19 mouse cellular contexts compared by ENCODE assay signal in genomic region chr1:69375246-69375645, GRCm38 (mm10).
"Had no signal": no experiment of that assay in that cellular context is flagged by ENCODE, and none has a peak within 500 bp of the region (broad histone marks: within the 10 kb centered on the region; RNA-seq: fewer than 3 reads in every experiment).

No protein-coding gene starts in this region.

- H3K4me2 ChIP-seq: limb, embryonic 13.5 days; liver, embryonic 12.5 days; liver, embryonic 15.5 days; lung, embryonic 15.5 days; midbrain, embryonic 13.5 days had no signal

- DNase-seq: kidney, adult 9 months; kidney, postnatal 25 days; layer of hippocampus, adult 9-11 months; liver; lung, adult 18-20 months; lung, postnatal 10 days; lung, postnatal 36 days; thymus, adult 18-20 months; thymus, postnatal 4 days had no signal

- H3K9ac ChIP-seq: limb, embryonic 13.5 days; liver, embryonic 12.5 days; liver, embryonic 15.5 days; lung, embryonic 15.5 days; midbrain, embryonic 13.5 days had no signal

- ATAC-seq: liver, embryonic 12.5 days; midbrain, embryonic 13.5 days; midbrain, embryonic 16.5 days had no signal

- H3K27me3 ChIP-seq: limb, embryonic 13.5 days; liver, embryonic 12.5 days; liver, embryonic 15.5 days; lung, embryonic 15.5 days; megakaryocyte, embryonic 14.5 days; midbrain, embryonic 13.5 days had no signal

- H3K9me3 ChIP-seq: liver, embryonic 15.5 days; lung, embryonic 15.5 days had no signal

- H3K4me1 ChIP-seq: limb, embryonic 10.5 days; limb, embryonic 13.5 days; liver, embryonic 12.5 days; liver, embryonic 15.5 days; lung, embryonic 15.5 days; megakaryocyte, embryonic 14.5 days; midbrain, embryonic 10.5 days; midbrain, embryonic 13.5 days had no signal

- H3K36me3 ChIP-seq: limb, embryonic 10.5 days; limb, embryonic 13.5 days; liver, embryonic 12.5 days; liver, embryonic 15.5 days; lung, embryonic 15.5 days; midbrain, embryonic 10.5 days; midbrain, embryonic 13.5 days had no signal

- H3K4me3 ChIP-seq: layer of hippocampus, adult 2 months; limb, embryonic 10.5 days; limb, embryonic 13.5 days; liver, embryonic 12.5 days; liver, embryonic 15.5 days; lung, embryonic 15.5 days; megakaryocyte, embryonic 14.5 days; midbrain, embryonic 10.5 days; midbrain, embryonic 13.5 days had no signal

- H3K27ac ChIP-seq: layer of hippocampus, adult 2 months; limb, embryonic 10.5 days; limb, embryonic 13.5 days; liver, embryonic 12.5 days; liver, embryonic 15.5 days; lung, embryonic 15.5 days; midbrain, embryonic 10.5 days; midbrain, embryonic 13.5 days had no signal
